Mouse (Mus musculus) CH12.LX (cell line): Measurements from ENCODE around the gene Clec4a3. TPM values are rescaled to one million over a fixed set of nuclear protein-coding genes. Genes with fewer than 3 reads are reported as not detected.
A peak's percentile ranks its signal among the peaks of the same experiment; 100 is the strongest.

Experiments used
- DNase-seq: peaks from one replicate; pipeline ENCODE4 v3.0.0-alpha.2; 2013; ENCODE audit errors: extremely low read depth
- H3K27ac ChIP-seq: 2 replicates; pipeline ENCODE4 v1.5.1; 2012; ENCODE audit warnings: low read depth, mild to moderate bottlenecking, control low read depth, moderate library complexity; ENCODE audit not compliant: insufficient read depth
- H3K27me3 ChIP-seq: replicated peaks from 2 replicates; pipeline ENCODE3; 2012; ENCODE audit warnings: inconsistent platforms
- H3K36me3 ChIP-seq, 2 experiments: replicated peaks in 1 of 2; 2 replicates each; pipeline versions ENCODE3 to v1.6.1; 2012; ENCODE audit warnings: inconsistent platforms in 1 of 2, low read length in 1 of 2, mild to moderate bottlenecking in 1 of 2, mixed read lengths in 1 of 2, moderate library complexity in 1 of 2; ENCODE audit not compliant: control insufficient read depth in 1 of 2, insufficient read depth in 1 of 2
- H3K4me1 ChIP-seq, 2 experiments: 2 replicates each; pipeline ENCODE4 v1.6.1; 2012; ENCODE audit warnings: inconsistent platforms in 1 of 2, moderate library complexity in 1 of 2; ENCODE audit not compliant: insufficient read depth in 2 of 2, control insufficient read depth in 1 of 2
- H3K4me2 ChIP-seq: 2 replicates; pipeline ENCODE4 v1.6.1; 2012; ENCODE audit warnings: low read depth, mild to moderate bottlenecking, control low read depth; ENCODE audit not compliant: poor library complexity, insufficient read depth, severe bottlenecking
- H3K4me3 ChIP-seq, 3 experiments: fragments of 150-350 bp in 1 of 3; sonication (generic) in 1 of 3; replicated peaks in 1 of 3; 2 replicates each; pipeline versions ENCODE3 to v1.5.1; 2011 to 2012; ENCODE audit warnings: low read depth in 2 of 3, low read length in 2 of 3, mild to moderate bottlenecking in 2 of 3, moderate library complexity in 2 of 3, control low read depth in 1 of 3, improper control_type of control experiment in 1 of 3, inconsistent platforms in 1 of 3, mixed read lengths in 1 of 3; ENCODE audit not compliant: poor library complexity in 1 of 3
- H3K79me2 ChIP-seq: replicated peaks from 2 replicates; pipeline ENCODE4 v1.6.1; 2012; ENCODE audit warnings: mild to moderate bottlenecking, moderate library complexity; ENCODE audit not compliant: control insufficient read depth, poor library complexity, insufficient read depth, severe bottlenecking; ENCODE audit errors: extremely low read depth
- H3K9ac ChIP-seq: 2 replicates; pipeline ENCODE4 v1.6.1; 2012; ENCODE audit warnings: low read depth, mild to moderate bottlenecking, control low read depth, moderate library complexity; ENCODE audit not compliant: insufficient read depth
- H3K9me3 ChIP-seq: replicated peaks from 2 replicates; pipeline ENCODE3; 2012; ENCODE audit warnings: low read length, inconsistent platforms, mixed read lengths
- BHLHE40 ChIP-seq: IDR thresholded peaks from 2 replicates; pipeline ENCODE4 v1.6.1; 2011; ENCODE audit warnings: mild to moderate bottlenecking, low read depth, low read length, improper control_type of control experiment
- CHD1 ChIP-seq: IDR thresholded peaks from 2 replicates; pipeline ENCODE4 v1.6.1; 2012; ENCODE audit warnings: low read depth, low read length, improper control_type of control experiment, inconsistent platforms
- CHD2 ChIP-seq: IDR thresholded peaks from 2 replicates; pipeline ENCODE4 v1.6.1; 2011; ENCODE audit warnings: low read length, improper control_type of control experiment
- CTCF ChIP-seq, 2 experiments: IDR thresholded peaks in 1 of 2; conservative IDR thresholded peaks in 1 of 2; 2 replicates each; pipeline ENCODE4 v1.5.1; 2011 to 2012; ENCODE audit warnings: low read depth in 2 of 2, low read length in 2 of 2, improper control_type of control experiment in 1 of 2, inconsistent platforms in 1 of 2, mild to moderate bottlenecking in 1 of 2, moderate library complexity in 1 of 2
- E2F4 ChIP-seq: IDR thresholded peaks from 2 replicates; pipeline ENCODE4 v1.6.1; 2011; ENCODE audit warnings: low read depth, low read length, improper control_type of control experiment; ENCODE audit not compliant: insufficient replicate concordance
- EP300 ChIP-seq: IDR thresholded peaks from 2 replicates; pipeline ENCODE4 v1.6.1; 2011; ENCODE audit warnings: low read length, improper control_type of control experiment
- ETS1 ChIP-seq: conservative IDR thresholded peaks from 2 replicates; pipeline ENCODE4 v1.6.1; 2012; ENCODE audit warnings: low read depth, mild to moderate bottlenecking, inconsistent platforms, low read length, improper control_type of control experiment, moderate library complexity
- HCFC1 ChIP-seq: IDR thresholded peaks from 2 replicates; pipeline ENCODE4 v1.6.1; 2012; ENCODE audit warnings: low read depth, mild to moderate bottlenecking, inconsistent platforms, low read length, improper control_type of control experiment
- IRF4 ChIP-seq: IDR thresholded peaks from 2 replicates; pipeline ENCODE4 v1.6.1; 2014; ENCODE audit warnings: low read depth, mild to moderate bottlenecking, inconsistent platforms, low read length, improper control_type of control experiment
- JUN ChIP-seq: IDR thresholded peaks from 2 replicates; pipeline ENCODE4 v1.6.1; 2011; ENCODE audit warnings: low read depth, mild to moderate bottlenecking, low read length, improper control_type of control experiment, moderate library complexity; ENCODE audit not compliant: insufficient read depth
- JUND ChIP-seq: conservative IDR thresholded peaks from 2 replicates; pipeline ENCODE4 v1.6.1; 2011; ENCODE audit warnings: low read depth, low read length, improper control_type of control experiment
- MAFK ChIP-seq: IDR thresholded peaks from 2 replicates; pipeline ENCODE4 v1.6.1; 2011; ENCODE audit warnings: low read length, improper control_type of control experiment; ENCODE audit not compliant: insufficient replicate concordance
- MAZ ChIP-seq: IDR thresholded peaks from 2 replicates; pipeline ENCODE4 v1.6.1; 2012; ENCODE audit warnings: low read depth, mild to moderate bottlenecking, inconsistent platforms, low read length, improper control_type of control experiment, moderate library complexity
- MEF2A ChIP-seq: IDR thresholded peaks from 2 replicates; pipeline ENCODE4 v1.6.1; 2014; ENCODE audit warnings: low read depth, mild to moderate bottlenecking, inconsistent platforms, low read length, improper control_type of control experiment, borderline replicate concordance
- MYC ChIP-seq: IDR thresholded peaks from 2 replicates; pipeline ENCODE4 v1.6.1; 2011; ENCODE audit warnings: low read depth, mild to moderate bottlenecking, improper control_type of control experiment, low read length
- NELFE ChIP-seq: IDR thresholded peaks from 2 replicates; pipeline ENCODE4 v1.6.1; 2011; ENCODE audit warnings: low read depth, low read length, improper control_type of control experiment
- NRF1 ChIP-seq: IDR thresholded peaks from 2 replicates; pipeline ENCODE4 v1.6.1; 2014; ENCODE audit warnings: low read depth, mild to moderate bottlenecking, inconsistent platforms, low read length, improper control_type of control experiment, moderate library complexity
- PAX5 ChIP-seq: IDR thresholded peaks from 2 replicates; pipeline ENCODE4 v1.6.1; 2012; ENCODE audit warnings: low read length, inconsistent platforms, mixed read lengths
- POLR2A ChIP-seq: IDR thresholded peaks from 2 replicates; pipeline ENCODE4 v1.6.1; 2011; ENCODE audit warnings: low read depth, mild to moderate bottlenecking, improper control_type of control experiment, low read length
- POLR2AphosphoS2 ChIP-seq: IDR thresholded peaks from 2 replicates; pipeline ENCODE4 v1.6.1; 2011; ENCODE audit warnings: low read depth, low read length, improper control_type of control experiment
- RCOR1 ChIP-seq: conservative IDR thresholded peaks from 2 replicates; pipeline ENCODE4 v1.6.1; 2012; ENCODE audit warnings: low read depth, mild to moderate bottlenecking, inconsistent platforms, low read length, improper control_type of control experiment
- SIN3A ChIP-seq: IDR thresholded peaks from 2 replicates; pipeline ENCODE4 v1.6.1; 2012; ENCODE audit warnings: low read length, improper control_type of control experiment, inconsistent platforms
- SMC3 ChIP-seq: IDR thresholded peaks from 2 replicates; pipeline ENCODE4 v1.6.1; 2011; ENCODE audit warnings: low read depth, low read length, improper control_type of control experiment
- TBP ChIP-seq: conservative IDR thresholded peaks from 2 replicates; pipeline ENCODE4 v1.6.1; 2011; ENCODE audit warnings: low read depth, low read length, improper control_type of control experiment
- ZC3H11A ChIP-seq: IDR thresholded peaks from 2 replicates; pipeline ENCODE4 v1.6.1; 2012; ENCODE audit warnings: low read depth, mild to moderate bottlenecking, inconsistent platforms, low read length, improper control_type of control experiment
- ZNF384 ChIP-seq: IDR thresholded peaks from 2 replicates; pipeline ENCODE4 v1.6.1; 2012; ENCODE audit warnings: low read depth, low read length, improper control_type of control experiment, inconsistent platforms
- dilution Hi-C: fragments of 300-500 bp; cut with MboI; formaldehyde crosslinking; loops from 2 replicates; pipeline ENCODE4 v1.14.3; 2020; ENCODE audit warnings: low sequenced_read_pairs; ENCODE audit not compliant: extremely low pct_unique_long_range_greater_than_20kb, extremely low pct_ligation_motif_present
- in situ Hi-C: fragments of 300-500 bp; cut with MboI; formaldehyde crosslinking; loops from 3 replicates; pipeline ENCODE4 v1.14.3; 2019; ENCODE audit warnings: low sequenced_read_pairs, low pct_ligation_motif_present, low pct_unique_long_range_greater_than_20kb, mixed read lengths
- polyA plus RNA-seq: library from polyadenylated mRNA; unstranded; fragments of >175 nt; gene quantifications from 2 replicates; pipeline ENCODE4 v1.2.1, GENCODE M21; 2012; ENCODE audit warnings: low read depth; ENCODE audit not compliant: insufficient read length
- total RNA-seq, 2 experiments: library from RNA; depleted of rRNA; stranded (reverse); fragments of 300-350 nt in 1 of 2; fragments of >200 nt in 1 of 2; gene quantifications; 2 replicates each; pipeline ENCODE4 v1.2.3; 2012 to 2014

Gene Clec4a3
- total RNA-seq (2012; rRNA removed), result not detected in 2 replicates
- total RNA-seq (2014; rRNA removed), result not detected in 2 replicates
- not detected in 2 replicates for polyA plus RNA-seq

DNA sequence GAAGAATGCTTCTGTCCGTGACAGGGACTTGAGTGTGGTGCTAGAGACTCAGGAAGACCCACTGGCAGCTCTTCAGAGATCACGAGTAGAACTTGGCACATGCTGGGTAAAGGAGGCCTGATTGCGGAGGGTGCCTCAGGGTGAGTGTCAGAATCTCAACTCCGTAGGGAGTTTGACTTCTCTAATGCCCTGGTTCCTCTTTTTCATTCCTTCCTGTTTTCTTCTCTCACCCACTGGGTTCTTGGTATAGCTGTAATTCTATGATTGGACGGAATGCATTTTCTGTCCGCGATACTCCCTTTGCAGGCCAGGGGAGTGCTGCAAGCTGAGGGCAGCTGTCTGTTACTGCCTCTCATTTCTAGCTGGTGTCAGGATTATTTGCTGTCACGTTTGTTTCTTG is at the start of gene Clec4a3:
TSS of gene Clec4a3 (plus strand) at position 115 of the 400 bp plus-strand sequence.
- Histone ChIP-seq H3K4me1 (peaks cover 0 to 15% of the 10 kb centered on the region in 2 experiments; a peak in 2 of 4 replicates), H3K79me2 (no peaks in the 10 kb centered on the region), H3K27ac (no peak within 1 kb of the TSS), H3K4me3 (no peak within 1 kb of the TSS), H3K4me2 (no peak within 1 kb of the TSS), H3K9me3 (peaks cover 3% of the 10 kb centered on the region), H3K27me3 (no peaks in the 10 kb centered on the region), H3K36me3 (no peaks in the 10 kb centered on the region), H3K9ac (no peak within 1 kb of the TSS)
- peak; percentile 30 for DNase-seq
- dilution Hi-C loops, result no loop called here
- TF ChIP-seq CTCF (conservative IDR thresholded peaks at IDR 0.05 in 1 of 2, IDR thresholded peaks at IDR 0.05 in 1 of 2; ENCODE audit: low read depth in 2 of 2, low read length in 2 of 2), result no peak
- no peak for TF ChIP-seq EP300
- TF ChIP-seq PAX5, result no peak
- no peak for TF ChIP-seq ETS1
- no peak for TF ChIP-seq ZNF384
- in situ Hi-C loops, result no loop called here

GRCm38 (mm10) chr6:122919922-122920321 is 32.4 kb upstream of the Clec4a3 start:
- dilution Hi-C loops (no loop called here), in situ Hi-C loops (no loop called here)
- no peaks in the 10 kb centered on the region for H3K9me3 ChIP-seq
- no peak for DNase-seq
- H3K4me3 ChIP-seq, result no peak overlapping the region
- H3K4me1 ChIP-seq, result peaks cover 10 to 22% of the 10 kb centered on the region in 2 experiments
- H3K27me3 ChIP-seq, result no peaks in the 10 kb centered on the region
- H3K79me2 ChIP-seq, result no peaks in the 10 kb centered on the region
- no peak overlapping the region for H3K4me2 ChIP-seq
- H3K36me3 ChIP-seq, result no peaks in the 10 kb centered on the region
- no peak overlapping the region for H3K27ac ChIP-seq
- TF ChIP-seq PAX5 (no peak), SMC3 (no peak), MEF2A (no peak), NRF1 (no peak), MYC (no peak), TBP (no peak), ZNF384 (no peak), POLR2A (no peak)
- TF ChIP-seq, all 38 proteins: peak for 0
- no peak overlapping the region for H3K9ac ChIP-seq

- Histone ChIP-seq H3K4me3 (peak within 1 kb of the TSS in 1 of 3 experiments; percentile 33), H3K9me3 (no peaks in the 10 kb centered on the region), H3K4me2 (peak within 1 kb of the TSS; percentile 51), H3K27me3 (no peaks in the 10 kb centered on the region), H3K9ac (no peak within 1 kb of the TSS), H3K4me1 (peaks cover 10 to 22% of the 10 kb centered on the region in 2 experiments), H3K27ac (no peak within 1 kb of the TSS), H3K79me2 (no peaks in the 10 kb centered on the region), H3K36me3 (no peaks in the 10 kb centered on the region)
- DNase-seq, result peak; percentile 71
- dilution Hi-C loops, result no loop called here
- in situ Hi-C loops, result no loop called here
- TF ChIP-seq JUND (no peak), RCOR1 (0 out of 2 replicates have a peak, but pooled peaks have one; percentile 49), PAX5 (no peak), BHLHE40 (peak; percentile 91), POLR2AphosphoS2 (no peak), HCFC1 (no peak), MYC (no peak), EP300 (peak; percentile 95), ZNF384 (peak; percentile 98), NELFE (no peak), POLR2A (no peak), NRF1 (no peak), SMC3 (no peak), CHD1 (no peak), JUN (no peak), IRF4 (peak; percentile 89), ZC3H11A (no peak), MAZ (no peak), SIN3A (no peak), E2F4 (no peak), MAFK (peak; percentile 86), CHD2 (0 out of 2 replicates have a peak, but pooled peaks have one; percentile 8)
Observed at GRCm38 (mm10) chr6:122921451-122921850, 30.9 kb upstream of the Clec4a3 start, which contains the start of gene Clec4a1. TSS of gene Clec4a1 (plus strand) at chr6:122921848.
